Mouse (Mus musculus) bone marrow macrophage, adult 2 months (primary cell): ENCODE data around the gene Irak1.

Experiments
- CTCF ChIP-seq: IDR thresholded peaks from 2 replicates; pipeline ENCODE4 v1.5.1; 2012; ENCODE audit warnings: low read depth, mild to moderate bottlenecking, low read length, moderate library complexity
- POLR2A ChIP-seq: IDR thresholded peaks from 2 replicates; pipeline ENCODE4 v1.6.1; 2012; ENCODE audit warnings: mild to moderate bottlenecking, low read depth, low read length, borderline replicate concordance

DNA sequence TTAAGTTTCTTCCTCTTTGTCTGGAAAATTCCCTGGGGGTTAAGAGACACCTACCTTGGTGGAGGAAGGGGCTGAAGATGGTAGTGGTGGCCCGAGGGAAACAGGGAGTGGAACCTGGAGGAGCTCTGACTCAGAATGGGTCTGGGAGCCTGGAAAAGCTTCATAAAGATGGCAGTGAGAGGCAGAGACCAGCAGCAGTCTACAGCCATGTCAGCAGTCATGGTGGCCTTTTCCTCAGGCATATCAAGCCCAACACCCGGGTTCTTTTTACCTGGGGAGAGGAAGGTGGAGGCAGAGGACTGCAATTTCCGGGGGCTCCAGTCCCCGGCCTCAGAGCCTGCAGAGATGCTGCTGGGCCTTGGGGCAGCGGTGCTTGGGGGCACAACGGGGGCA is 927 bp downstream of the Irak1 start:
- TF ChIP-seq POLR2A (no peak), CTCF (no peak)
